Mouse (Mus musculus): Measurements from ENCODE around the gene Slc12a3.

DNA sequence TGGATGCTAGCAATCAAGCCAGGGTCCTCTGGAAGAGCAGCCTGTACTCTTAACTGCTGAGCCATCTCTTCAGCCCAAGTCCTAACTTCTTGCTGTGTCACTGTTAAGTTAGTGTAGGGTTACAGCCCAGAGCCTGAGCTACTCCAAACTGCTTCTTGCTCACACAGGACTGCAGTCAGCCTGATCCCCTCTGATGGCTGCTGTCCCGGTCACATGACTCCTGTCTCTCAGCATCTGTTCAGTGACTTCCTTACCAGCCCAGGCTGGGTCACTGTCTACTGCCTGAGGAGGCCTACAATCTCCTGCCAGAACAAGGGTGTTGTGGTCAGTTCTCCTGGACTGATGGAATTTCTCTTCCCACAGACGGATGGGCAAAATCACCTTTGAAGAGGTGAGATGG, 86.2 kb downstream of the Slc12a3 start:
- TF ChIP-seq CTCF (IDR thresholded peaks at IDR 0.05; ENCODE audit: extremely low read depth, insufficient read length, insufficient replicate concordance, low read depth, low read length) = no peak
- no peak for TF ChIP-seq POLR2A (IDR thresholded peaks at IDR 0.05; ENCODE audit: low read depth, low read length)
